Mouse (Mus musculus): ENCODE measurements around the gene Ucn. TPM values are rescaled to one million over a fixed set of nuclear protein-coding genes. Genes with fewer than 3 reads are reported as not detected.

Gene Ucn
- total RNA-seq (2023) = not detected

DNA sequence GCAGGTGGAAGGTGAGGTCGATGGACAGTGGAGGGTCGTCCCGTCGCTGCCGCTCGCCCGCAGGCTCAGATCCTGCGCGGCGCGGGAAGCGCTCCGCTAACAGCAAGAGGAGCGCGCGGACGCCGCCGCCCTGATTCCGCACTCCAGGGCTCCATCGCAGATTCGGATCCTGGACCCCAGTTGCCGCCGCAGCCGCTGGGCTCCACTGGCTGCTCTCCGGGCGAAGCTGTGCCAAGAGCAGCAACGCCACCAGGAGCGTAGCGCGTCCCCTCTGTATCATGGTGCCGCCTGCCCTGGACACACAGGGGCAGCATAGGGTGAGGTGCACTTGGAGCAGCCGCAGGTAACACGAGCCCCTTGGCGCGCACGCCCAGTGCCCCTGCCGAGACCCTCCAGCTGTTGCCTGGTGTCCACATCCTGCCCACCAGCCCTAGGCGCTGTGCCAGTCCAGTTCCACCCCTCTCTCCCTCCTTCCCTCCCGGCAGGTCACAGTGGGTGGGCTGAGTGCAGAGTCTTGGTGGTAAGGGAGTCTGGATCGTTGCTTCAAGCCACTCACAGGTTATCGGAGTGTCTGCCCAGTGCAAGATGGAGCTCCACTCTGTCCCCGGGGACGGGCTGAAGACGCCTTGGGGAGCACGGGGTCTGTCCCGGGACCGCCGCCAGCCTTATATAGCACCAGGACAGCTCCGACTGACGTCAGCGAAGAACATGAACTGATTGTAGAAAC lies at the start of gene Ucn:
Gene Ucn, minus strand, starts transcription at position 589 of the 727 bp plus-strand sequence.

DNA sequence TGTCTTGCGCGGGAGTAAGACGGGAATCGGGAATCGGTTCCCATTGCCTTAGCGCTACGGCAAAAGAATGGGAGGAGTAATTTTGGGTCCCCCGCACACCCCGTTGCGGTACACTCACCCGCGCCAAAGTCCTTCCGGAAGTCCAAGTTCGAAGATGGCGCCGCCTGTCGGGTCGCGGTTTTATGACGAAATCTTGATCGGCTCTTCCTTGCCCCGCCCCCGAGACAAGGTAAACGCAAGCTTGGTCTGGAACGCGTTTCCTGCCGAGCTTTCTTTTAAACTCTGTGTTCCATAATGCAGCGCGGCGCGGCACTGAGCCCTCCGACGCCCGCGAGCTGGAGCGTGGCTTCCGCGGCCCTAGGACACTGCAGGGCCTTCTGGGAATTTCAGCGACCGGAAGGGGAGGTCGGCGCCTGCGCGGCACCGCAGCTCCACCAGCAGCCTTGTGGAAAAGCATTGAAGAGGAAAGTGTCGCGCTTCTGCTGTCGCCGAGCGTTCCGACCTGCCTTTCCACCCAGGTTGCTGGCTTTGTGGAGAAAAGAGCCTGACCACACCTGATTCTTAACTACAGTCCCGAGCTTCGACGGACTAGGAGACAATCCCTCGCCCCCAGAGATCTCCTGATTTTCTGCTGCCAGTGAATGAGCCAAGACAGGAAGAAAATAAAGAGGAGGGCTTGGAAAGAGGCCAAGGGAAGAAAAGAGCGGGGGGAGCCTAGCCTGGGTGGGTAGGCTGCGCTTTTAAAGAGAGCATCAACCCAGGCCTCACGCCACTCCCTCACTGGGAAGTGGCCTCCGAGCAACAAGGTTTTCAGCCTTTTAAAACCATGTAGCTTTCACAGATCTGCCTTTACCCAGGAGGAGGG lies 41.4 kb upstream of the Ucn start, which contains the start of the genes Gm29609 and Gtf3c2:
Gene Gm29609, minus strand, starts transcription at position 146 of the 865 bp plus-strand sequence.
Gene Gtf3c2, minus strand, starts transcription at position 379 of the 865 bp plus-strand sequence.

DNA sequence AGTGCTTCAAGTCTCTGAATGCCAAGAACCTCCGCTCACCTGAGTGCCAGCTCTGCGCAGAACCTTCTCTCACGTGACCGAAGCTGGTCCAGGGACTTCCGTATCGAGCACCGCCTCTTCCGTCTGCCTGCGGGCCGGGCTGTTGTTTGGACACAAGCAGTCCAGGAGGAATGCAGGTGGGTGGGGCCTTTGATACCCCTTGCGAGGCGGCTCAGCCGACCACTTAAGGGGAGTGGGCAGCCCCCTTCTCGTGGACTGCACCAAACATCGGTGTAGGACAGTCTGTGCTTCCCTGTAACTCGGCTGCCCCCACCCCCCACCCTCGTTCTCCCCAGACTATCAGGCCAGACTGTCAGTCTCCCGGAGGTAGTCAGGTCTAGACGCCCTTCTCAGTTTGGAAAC lies 15.5 kb upstream of the Ucn start, which contains the start of gene Mpv17:
Gene Mpv17, minus strand, starts transcription at position 100 of the 402 bp plus-strand sequence.

DNA sequence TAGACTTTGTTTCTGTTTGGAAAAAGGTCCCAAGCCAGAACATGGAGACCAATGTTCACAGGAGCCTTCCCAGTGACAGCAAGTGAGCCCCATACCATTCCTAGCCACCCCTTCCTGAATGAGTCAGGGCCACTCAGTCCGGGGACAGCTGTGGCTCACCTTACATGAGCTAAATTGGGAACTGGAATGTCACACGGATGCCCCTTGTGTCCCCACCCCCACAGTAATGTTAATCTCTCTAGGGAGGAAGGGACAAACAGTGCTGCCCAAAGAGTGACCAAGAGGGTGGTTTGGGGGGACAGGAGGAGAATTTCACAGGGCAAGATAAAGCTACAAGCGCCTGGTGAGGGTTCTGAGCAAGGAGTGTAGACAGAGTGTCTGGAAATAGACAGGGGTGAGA lies 22.3 kb downstream of the Ucn start, which contains the start of gene Trim54:
Gene Trim54, plus strand, starts transcription at position 359 of the 400 bp plus-strand sequence.

DNA sequence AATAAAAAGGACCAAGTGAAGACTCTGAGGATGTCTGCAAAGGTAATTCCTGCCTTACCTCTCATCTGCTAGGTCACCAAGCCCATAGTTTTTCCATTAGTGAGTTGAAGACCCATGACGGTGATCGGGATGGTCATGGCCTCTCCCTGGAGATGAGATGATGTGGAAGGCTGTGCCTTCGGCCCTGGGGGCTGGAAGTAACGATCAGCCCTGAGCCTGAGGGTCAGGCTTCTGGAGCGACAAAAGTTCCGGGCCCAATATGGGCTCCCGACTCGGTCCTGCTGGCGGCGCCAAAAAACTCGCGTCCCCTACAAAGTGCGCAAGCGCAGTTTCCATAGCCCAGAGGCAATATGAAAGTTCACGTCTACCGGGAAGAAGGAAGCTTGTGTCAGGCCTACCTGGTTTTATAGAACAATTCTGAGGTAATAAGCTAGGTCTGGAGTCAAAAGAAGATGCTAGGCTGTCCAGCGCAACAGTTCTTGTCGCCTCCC lies 30.6 kb downstream of the Ucn start, which contains the start of gene Slc30a3:
Gene Slc30a3, minus strand, starts transcription at position 238 of the 491 bp plus-strand sequence.

DNA sequence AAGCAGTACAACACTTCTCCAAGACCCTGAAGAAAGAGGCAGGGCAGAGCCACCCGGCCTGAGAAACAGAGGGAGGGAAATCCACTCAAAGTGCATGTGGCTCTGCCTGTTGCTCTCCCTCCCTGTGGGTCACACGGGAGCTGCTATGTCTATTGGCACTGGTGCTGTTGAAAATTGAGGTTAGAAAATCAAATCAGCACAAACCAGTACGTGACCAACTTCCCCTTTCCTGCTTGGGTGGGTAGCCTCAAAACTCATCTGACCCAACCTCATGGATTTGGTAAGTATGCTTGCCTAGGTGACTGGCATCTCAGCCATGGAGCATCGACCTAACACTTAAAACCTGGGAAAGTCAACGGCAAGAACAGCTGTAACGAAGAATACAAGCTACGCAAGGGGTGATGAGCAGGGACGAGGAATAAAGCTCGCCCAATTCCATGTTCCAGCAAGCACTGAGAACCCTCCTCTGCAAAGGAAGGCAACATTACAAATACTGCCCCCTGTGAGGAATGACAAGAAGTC lies 32.8 kb downstream of the Ucn start, which contains the start of gene Dnajc5g:
Gene Dnajc5g, plus strand, starts transcription at position 472 of the 522 bp plus-strand sequence.

Other genes with a start within 250 kb of the Ucn start
- gene Ost4, start 231.0 kb downstream of the Ucn start, total RNA-seq (2023) = 100 to 1,000 TPM; 146 to 177 TPM
- 1 to 10 TPM; 3.5 to 4.3 TPM for gene Emilin1, start 225.4 kb downstream of the Ucn start, total RNA-seq (2023)
- 10 to 100 TPM; 13.9 to 16.4 TPM for gene Khk, start 217.4 kb downstream of the Ucn start, total RNA-seq (2023)
- not detected for gene Cgref1, start 193.2 kb downstream of the Ucn start, total RNA-seq (2023)
- 100 to 1,000 TPM; 180 to 181 TPM for gene Preb, start 178.5 kb downstream of the Ucn start, total RNA-seq (2023)
- gene Tcf23, start 170.2 kb downstream of the Ucn start, total RNA-seq (2023) = not detected
- gene Atraid, start 90.5 kb downstream of the Ucn start, total RNA-seq (2023) = 10 to 100 TPM; 28.9 to 36.2 TPM
- 10 to 100 TPM; 11.3 to 11.4 TPM for gene Slc5a6, start 89.9 kb downstream of the Ucn start, total RNA-seq (2023)
- 10 to 100 TPM; 57.5 to 68.5 TPM for gene Cad, start 84.0 kb downstream of the Ucn start, total RNA-seq (2023)
- gene Dnajc5g, start 32.5 kb downstream of the Ucn start, total RNA-seq (2023) = not detected
- gene Slc30a3, start 30.6 kb downstream of the Ucn start, total RNA-seq (2023) = under 1 TPM in 1 of 2 experiments, not detected in 1; 0.30 TPM
- not detected for gene Trim54, start 22.1 kb downstream of the Ucn start, total RNA-seq (2023)
- 10 to 100 TPM; 19.5 to 25.3 TPM for gene Mpv17, start 15.4 kb upstream of the Ucn start, total RNA-seq (2023)
- gene Gm29609, start 41.1 kb upstream of the Ucn start, total RNA-seq (2023) = 1 to 10 TPM; 7.3 to 7.7 TPM
- 100 to 1,000 TPM; 163 to 187 TPM for gene Gtf3c2, start 41.3 kb upstream of the Ucn start, total RNA-seq (2023)
- 10 to 100 TPM; 72.2 to 74.2 TPM for gene Snx17, start 54.4 kb upstream of the Ucn start, total RNA-seq (2023)
- gene Eif2b4, start 54.6 kb upstream of the Ucn start, total RNA-seq (2023) = 10 to 100 TPM; 38.2 to 38.9 TPM
- 10 to 100 TPM; 31.7 to 31.8 TPM for gene Zfp513, start 63.5 kb upstream of the Ucn start, total RNA-seq (2023)
- gene Ppm1g, start 81.9 kb upstream of the Ucn start, total RNA-seq (2023) = 100 to 1,000 TPM; 134 to 136 TPM
- gene Nrbp1, start 102.0 kb upstream of the Ucn start, total RNA-seq (2023) = 100 to 1,000 TPM; 162 to 163 TPM
- not detected for gene Gm9970, start 102.4 kb upstream of the Ucn start, total RNA-seq (2023)
- 10 to 100 TPM; 17.3 to 30.1 TPM for gene Krtcap3, start 112.9 kb upstream of the Ucn start, total RNA-seq (2023)
- gene Ift172, start 152.3 kb upstream of the Ucn start, total RNA-seq (2023) = 10 to 100 TPM; 14.2 to 18.8 TPM
- not detected for gene Fndc4, start 157.3 kb upstream of the Ucn start, total RNA-seq (2023)
- not detected for gene Gckr, start 158.6 kb upstream of the Ucn start, total RNA-seq (2023)

Data from T-cell, adult 66 days (primary cell).